Mouse (Mus musculus) lung, postnatal 25 days (tissue): ENCODE results near the gene Actl7a.
A peak's percentile ranks its signal among the peaks of the same experiment; 100 is the strongest.

ENCODE experiments used
- DNase-seq: peaks from one replicate; pipeline ENCODE4 v3.0.0; 2022; ENCODE audit warnings: low spot score

The Actl7a gene

GRCm38 (mm10) chr4:56757693-56758092, 14.5 kb downstream of the Actl7a start:
- no peak for DNase-seq

GRCm38 (mm10) chr4:56767861-56768284, 24.7 kb downstream of the Actl7a start:
- peak; percentile 76 for DNase-seq

- DNase-seq: peak; percentile 72
Observed at GRCm38 (mm10) chr4:56768913-56769312, 25.7 kb downstream of the Actl7a start.

- no peak for DNase-seq
Observed at GRCm38 (mm10) chr4:56771065-56771464, 27.9 kb downstream of the Actl7a start.

- peak; percentile 32 for DNase-seq
Observed at GRCm38 (mm10) chr4:56791373-56791772, 48.2 kb downstream of the Actl7a start.
